Mouse (Mus musculus) cerebral cortex, adult 2 months (tissue): ENCODE data around the gene Dpp10.

Experiments used
- WGBS: fragments of 180-500 bp; shearing (Covaris S2); methylation state at CpG from one replicate; pipeline ENCODE4 v1.1.7; 2018; 5-methylcytosine and 5-hydroxymethylcytosine counted together

The Dpp10 gene

GRCm38 (mm10) chr1:124044925-124045640 lies at the start of gene Dpp10:
Gene Dpp10 (minus strand): TSS chr1:124045559.
- WGBS, result 2% methylated on average over 36 of the region's 38 CpGs

- WGBS, result 97% methylated on average over 1 of the region's 1 CpGs
These were observed 3.2 kb upstream of the Dpp10 start for GRCm38 (mm10) chr1:124048544-124048943.

- WGBS, result 1% methylated on average over 44 of the region's 44 CpGs
These were observed 472 bp upstream of the Dpp10 start for GRCm38 (mm10) chr1:124045761-124046300.

GRCm38 (mm10) chr1:124044161-124044560 lies 1.2 kb downstream of the Dpp10 start:
- 4% methylated on average over 12 of the region's 12 CpGs for WGBS

- 38% methylated on average over 6 of the region's 6 CpGs for WGBS
These were observed 1.9 kb downstream of the Dpp10 start for GRCm38 (mm10) chr1:124043421-124043820.

- WGBS, result 4% methylated on average over 3 of the region's 3 CpGs
These were observed 3.8 kb downstream of the Dpp10 start for GRCm38 (mm10) chr1:124041559-124041958.

GRCm38 (mm10) chr1:124035306-124035990 lies 9.9 kb downstream of the Dpp10 start:
- WGBS, result 47% methylated on average over 4 of the region's 4 CpGs

- 26% methylated on average over 6 of the region's 6 CpGs for WGBS
These were observed 12.7 kb downstream of the Dpp10 start for GRCm38 (mm10) chr1:124032677-124033076.

GRCm38 (mm10) chr1:124031968-124032367 lies 13.4 kb downstream of the Dpp10 start:
- 54% methylated on average over 2 of the region's 2 CpGs for WGBS

GRCm38 (mm10) chr1:124002797-124003196 lies 42.6 kb downstream of the Dpp10 start:
- 44% methylated on average over 6 of the region's 6 CpGs for WGBS

GRCm38 (mm10) chr1:123995780-123996179 lies 49.6 kb downstream of the Dpp10 start:
- WGBS, result 43% methylated on average over 3 of the region's 3 CpGs

- 56% methylated on average over 2 of the region's 2 CpGs for WGBS
These were observed 59.9 kb downstream of the Dpp10 start for GRCm38 (mm10) chr1:123985324-123986024.

- 31% methylated on average over 1 of the region's 1 CpGs for WGBS
These were observed 66.8 kb downstream of the Dpp10 start for GRCm38 (mm10) chr1:123978597-123978996.

- WGBS, result 14% methylated on average over 3 of the region's 3 CpGs
These were observed 70.7 kb downstream of the Dpp10 start for GRCm38 (mm10) chr1:123974621-123975020.

GRCm38 (mm10) chr1:123946149-123946548 lies 99.2 kb downstream of the Dpp10 start:
- WGBS, result 69% methylated on average over 4 of the region's 4 CpGs

GRCm38 (mm10) chr1:123940826-123941225 lies 104.5 kb downstream of the Dpp10 start:
- WGBS, result 90% methylated on average over 1 of the region's 1 CpGs

- WGBS, result 51% methylated on average over 7 of the region's 7 CpGs
These were observed 111.3 kb downstream of the Dpp10 start for GRCm38 (mm10) chr1:123933812-123934727.

- WGBS, result 44% methylated on average over 3 of the region's 3 CpGs
These were observed 117.4 kb downstream of the Dpp10 start for GRCm38 (mm10) chr1:123928003-123928370.

GRCm38 (mm10) chr1:123924905-123925304 lies 120.5 kb downstream of the Dpp10 start:
- 38% methylated on average over 1 of the region's 1 CpGs for whole genome bisulfite sequencing

- whole genome bisulfite sequencing, result 42% methylated on average over 2 of the region's 2 CpGs
These were observed 121.5 kb downstream of the Dpp10 start for GRCm38 (mm10) chr1:123923907-123924306.

GRCm38 (mm10) chr1:123919606-123920005 lies 125.8 kb downstream of the Dpp10 start:
- WGBS, result 78% methylated on average over 1 of the region's 1 CpGs
